Mouse (Mus musculus): Measurements from ENCODE around the gene Mtfr1l.
A peak's percentile ranks its signal among the peaks of the same experiment; 100 is the strongest.

The Mtfr1l gene

GRCm38 (mm10) chr4:134555956-134556580 is 20.9 kb upstream of the Mtfr1l start:
- peak; percentile 63 for DNase-seq

GRCm38 (mm10) chr4:134553631-134554030 is 18.4 kb upstream of the Mtfr1l start:
- DNase-seq: no peak

- peak; percentile 74 for DNase-seq
Observed at GRCm38 (mm10) chr4:134551494-134552316, 16.5 kb upstream of the Mtfr1l start, which contains the start of gene Selenon. Selenon (minus strand) TSS chr4:134552166.

- DNase-seq: no peak
Observed at GRCm38 (mm10) chr4:134549899-134550298, 14.7 kb upstream of the Mtfr1l start.

- peak; percentile 55 for DNase-seq
Observed at GRCm38 (mm10) chr4:134548169-134548938, 13.2 kb upstream of the Mtfr1l start.

- peak; percentile 64 for DNase-seq
Observed at GRCm38 (mm10) chr4:134546814-134547705, 11.9 kb upstream of the Mtfr1l start.

- peak; percentile 88 for DNase-seq
Observed at GRCm38 (mm10) chr4:134543261-134543660, 8.1 kb upstream of the Mtfr1l start.

GRCm38 (mm10) chr4:134542726-134543125 is 7.5 kb upstream of the Mtfr1l start:
- no peak for DNase-seq

GRCm38 (mm10) chr4:134538997-134539580 is 3.9 kb upstream of the Mtfr1l start:
- peak; percentile 60 for DNase-seq

- DNase-seq: peak; percentile 66
Observed at GRCm38 (mm10) chr4:134535787-134536151, 582 bp upstream of the Mtfr1l start.

- DNase-seq: peak; percentile 62
Observed at GRCm38 (mm10) chr4:134534124-134534886, 882 bp downstream of the Mtfr1l start.

GRCm38 (mm10) chr4:134533421-134533820 is 1.8 kb downstream of the Mtfr1l start:
- no peak for DNase-seq

GRCm38 (mm10) chr4:134532928-134533327 is 2.3 kb downstream of the Mtfr1l start:
- DNase-seq: no peak

- no peak for DNase-seq
Observed at GRCm38 (mm10) chr4:134526220-134526619, 9.0 kb downstream of the Mtfr1l start.

- DNase-seq: no peak
Observed at GRCm38 (mm10) chr4:134525806-134526205, 9.4 kb downstream of the Mtfr1l start.

- DNase-seq: no peak
Observed at GRCm38 (mm10) chr4:134523447-134523846, 11.7 kb downstream of the Mtfr1l start.

- DNase-seq: no peak
Observed at GRCm38 (mm10) chr4:134519281-134519680, 15.9 kb downstream of the Mtfr1l start.

- DNase-seq: no peak
Observed at GRCm38 (mm10) chr4:134518541-134518940, 16.6 kb downstream of the Mtfr1l start.

GRCm38 (mm10) chr4:134517719-134518118 is 17.5 kb downstream of the Mtfr1l start:
- DNase-seq: no peak

GRCm38 (mm10) chr4:134516981-134517380 is 18.2 kb downstream of the Mtfr1l start:
- no peak for DNase-seq

GRCm38 (mm10) chr4:134515614-134516013 is 19.6 kb downstream of the Mtfr1l start:
- DNase-seq: no peak

Measured in cerebellum, adult 9-11 months (tissue).